Mouse (Mus musculus): ENCODE results near the gene Dynlt1b. TPM values are rescaled to one million over a fixed set of nuclear protein-coding genes. Genes with fewer than 3 reads are reported as not detected.
"Not testable (repeated sequence)": the region's sequence is repeated elsewhere in the genome, so short reads cannot be mapped to it uniquely, and the experiment has no call there.

Dynlt1b gene
- total and polyA plus RNA-seq, 3 experiments, result 34.2 to 113 (median 42.1) TPM

DNA sequence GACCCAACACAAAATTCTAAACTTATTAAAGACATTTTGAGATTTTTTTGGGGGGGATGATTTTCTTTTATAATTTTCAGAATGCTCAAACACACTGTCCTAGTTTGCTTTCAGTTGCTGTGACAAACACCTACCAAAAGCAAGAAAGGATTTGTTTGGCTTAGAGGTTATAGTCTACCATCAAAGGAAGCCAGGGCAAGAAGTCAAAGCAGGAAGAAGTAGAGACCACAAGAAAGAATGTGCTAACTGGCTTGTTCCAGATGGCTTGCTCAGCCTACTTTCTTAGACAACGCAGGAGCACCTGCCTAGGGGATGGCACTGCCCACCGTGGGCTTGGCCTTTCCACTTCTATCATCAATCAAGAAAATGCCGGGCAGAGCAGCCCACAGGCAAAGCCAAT, 31.8 kb upstream of the Dynlt1b start:
- H3K79me2 ChIP-seq (replicated peaks; ENCODE audit: control insufficient read depth, insufficient read depth, low read length); intact Hi-C loops (cut with DNase I); H3K4me3 ChIP-seq; H3K27me3 ChIP-seq (ENCODE audit: control insufficient read depth, insufficient read depth, low read length); H3K4me1 ChIP-seq (ENCODE audit: control insufficient read depth, insufficient read depth, low read length); H3K9ac ChIP-seq (ENCODE audit: low read depth, low read length); H3K27ac ChIP-seq; DNase-seq; H3K36me3 ChIP-seq (ENCODE audit: control insufficient read depth, insufficient read depth, low read length): not testable (repeated sequence)
- WGBS, result 83% methylated on average over 2 of the region's 3 CpGs

DNA sequence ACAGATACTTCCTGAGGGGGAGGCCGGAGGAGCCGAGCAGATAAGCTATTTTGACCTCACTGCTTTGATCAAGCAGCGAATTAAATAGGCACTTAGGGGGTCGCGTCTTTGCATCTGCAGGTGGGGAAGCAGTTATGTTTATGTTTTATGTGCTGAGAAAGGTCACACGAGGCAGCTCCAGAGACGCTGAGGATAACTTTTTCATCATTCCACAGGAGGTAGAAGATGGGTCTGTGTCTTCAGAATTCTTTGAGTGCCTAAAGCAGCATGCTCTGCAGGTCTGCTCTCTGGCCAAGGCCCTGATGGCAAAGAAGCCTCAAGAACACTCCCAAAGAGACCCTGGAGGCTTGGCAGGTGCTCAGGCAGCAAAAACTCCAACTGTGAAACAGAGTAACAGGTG, 31.1 kb upstream of the Dynlt1b start:
- H3K4me1 ChIP-seq (ENCODE audit: control insufficient read depth, insufficient read depth, low read length); intact Hi-C loops (cut with DNase I): not testable (repeated sequence)
- 21% methylated on average over 7 of the region's 7 CpGs for WGBS

GRCm38 (mm10) chr17:6399281-6400096, 30.4 kb upstream of the Dynlt1b start:
- intact Hi-C loops (cut with DNase I), result not testable (repeated sequence)
- peak in 1 of 2 experiments; percentile 38 for DNase-seq

More for the DNA sequence above, 31.1 kb upstream of the Dynlt1b start:
- not testable (repeated sequence) for H3K4me3 ChIP-seq; H3K27ac ChIP-seq; H3K79me2 ChIP-seq (replicated peaks; ENCODE audit: control insufficient read depth, insufficient read depth, low read length); H3K27me3 ChIP-seq (ENCODE audit: control insufficient read depth, insufficient read depth, low read length); H3K36me3 ChIP-seq (ENCODE audit: control insufficient read depth, insufficient read depth, low read length); H3K9ac ChIP-seq (ENCODE audit: low read depth, low read length)
- DNase-seq, result peak in 1 of 2 experiments; percentile 23

DNA sequence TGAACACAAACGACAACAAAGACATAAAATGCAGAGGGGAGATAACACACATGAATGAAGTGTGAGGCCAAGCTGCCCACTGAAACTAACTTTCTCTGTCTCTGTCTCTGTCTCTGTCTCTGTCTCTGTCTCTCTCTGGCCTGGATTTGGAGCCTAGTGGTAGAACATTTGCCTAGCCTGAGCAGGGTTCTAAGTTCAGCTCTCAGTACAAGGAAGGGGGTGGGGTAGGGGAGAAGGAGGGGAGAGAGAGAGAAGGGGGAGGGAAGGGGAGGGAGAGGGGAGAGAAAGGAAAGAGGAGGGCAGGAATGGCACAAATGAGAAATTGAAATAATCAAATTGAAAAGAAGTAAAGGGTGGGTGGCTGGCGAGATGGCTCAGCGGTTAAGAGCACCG, 29.8 kb upstream of the Dynlt1b start:
- H3K4me3 ChIP-seq; H3K9ac ChIP-seq (ENCODE audit: low read depth, low read length); H3K36me3 ChIP-seq (ENCODE audit: control insufficient read depth, insufficient read depth, low read length); H3K4me1 ChIP-seq (ENCODE audit: control insufficient read depth, insufficient read depth, low read length); DNase-seq; H3K27ac ChIP-seq; H3K79me2 ChIP-seq (replicated peaks; ENCODE audit: control insufficient read depth, insufficient read depth, low read length); intact Hi-C loops (cut with DNase I); H3K27me3 ChIP-seq (ENCODE audit: control insufficient read depth, insufficient read depth, low read length): not testable (repeated sequence)
- 73% methylated on average over 4 of the region's 4 CpGs for WGBS

More at GRCm38 (mm10) chr17:6399281-6400096, 30.4 kb upstream of the Dynlt1b start:
- H3K4me1 ChIP-seq (ENCODE audit: control insufficient read depth, insufficient read depth, low read length); H3K79me2 ChIP-seq (replicated peaks; ENCODE audit: control insufficient read depth, insufficient read depth, low read length); H3K36me3 ChIP-seq (ENCODE audit: control insufficient read depth, insufficient read depth, low read length); H3K9ac ChIP-seq (ENCODE audit: low read depth, low read length); H3K27me3 ChIP-seq (ENCODE audit: control insufficient read depth, insufficient read depth, low read length); H3K4me3 ChIP-seq; H3K27ac ChIP-seq: not testable (repeated sequence)
- WGBS, result 19% methylated on average over 8 of the region's 13 CpGs

- H3K79me2 ChIP-seq (replicated peaks; ENCODE audit: control insufficient read depth, insufficient read depth, low read length); H3K9ac ChIP-seq (ENCODE audit: low read depth, low read length); H3K27me3 ChIP-seq (ENCODE audit: control insufficient read depth, insufficient read depth, low read length); H3K4me1 ChIP-seq (ENCODE audit: control insufficient read depth, insufficient read depth, low read length); H3K4me3 ChIP-seq; H3K27ac ChIP-seq; intact Hi-C loops (cut with DNase I); DNase-seq; H3K36me3 ChIP-seq (ENCODE audit: control insufficient read depth, insufficient read depth, low read length): not testable (repeated sequence)
- WGBS, result 52% methylated on average over 1 of the region's 1 CpGs
Observed at GRCm38 (mm10) chr17:6404493-6404892, 25.4 kb upstream of the Dynlt1b start.

GRCm38 (mm10) chr17:6406972-6407371, 22.9 kb upstream of the Dynlt1b start:
- H3K36me3 ChIP-seq (ENCODE audit: control insufficient read depth, insufficient read depth, low read length); H3K9ac ChIP-seq (ENCODE audit: low read depth, low read length); H3K79me2 ChIP-seq (replicated peaks; ENCODE audit: control insufficient read depth, insufficient read depth, low read length); H3K27me3 ChIP-seq (ENCODE audit: control insufficient read depth, insufficient read depth, low read length); H3K4me3 ChIP-seq; intact Hi-C loops (cut with DNase I); H3K4me1 ChIP-seq (ENCODE audit: control insufficient read depth, insufficient read depth, low read length); DNase-seq; H3K27ac ChIP-seq: not testable (repeated sequence)
- 69% methylated on average over 1 of the region's 2 CpGs for WGBS

- intact Hi-C loops (cut with DNase I); H3K4me1 ChIP-seq (ENCODE audit: control insufficient read depth, insufficient read depth, low read length); H3K36me3 ChIP-seq (ENCODE audit: control insufficient read depth, insufficient read depth, low read length); H3K4me3 ChIP-seq; H3K79me2 ChIP-seq (replicated peaks; ENCODE audit: control insufficient read depth, insufficient read depth, low read length); DNase-seq; H3K9ac ChIP-seq (ENCODE audit: low read depth, low read length); H3K27ac ChIP-seq; H3K27me3 ChIP-seq (ENCODE audit: control insufficient read depth, insufficient read depth, low read length): not testable (repeated sequence)
- WGBS, result 56% methylated on average over 6 of the region's 6 CpGs
Observed at GRCm38 (mm10) chr17:6410713-6411213, 19.1 kb upstream of the Dynlt1b start.

- H3K27ac ChIP-seq; H3K4me1 ChIP-seq (ENCODE audit: control insufficient read depth, insufficient read depth, low read length); intact Hi-C loops (cut with DNase I); H3K9ac ChIP-seq (ENCODE audit: low read depth, low read length); H3K4me3 ChIP-seq; DNase-seq; H3K79me2 ChIP-seq (replicated peaks; ENCODE audit: control insufficient read depth, insufficient read depth, low read length); H3K36me3 ChIP-seq (ENCODE audit: control insufficient read depth, insufficient read depth, low read length); H3K27me3 ChIP-seq (ENCODE audit: control insufficient read depth, insufficient read depth, low read length): not testable (repeated sequence)
- 27% methylated on average over 5 of the region's 7 CpGs for WGBS
Observed at GRCm38 (mm10) chr17:6417118-6417517, 12.8 kb upstream of the Dynlt1b start.

GRCm38 (mm10) chr17:6420557-6420956, 9.4 kb upstream of the Dynlt1b start:
- H3K27me3 ChIP-seq (ENCODE audit: control insufficient read depth, insufficient read depth, low read length); H3K27ac ChIP-seq; intact Hi-C loops (cut with DNase I); H3K79me2 ChIP-seq (replicated peaks; ENCODE audit: control insufficient read depth, insufficient read depth, low read length); DNase-seq; H3K4me1 ChIP-seq (ENCODE audit: control insufficient read depth, insufficient read depth, low read length); H3K4me3 ChIP-seq; H3K36me3 ChIP-seq (ENCODE audit: control insufficient read depth, insufficient read depth, low read length); H3K9ac ChIP-seq (ENCODE audit: low read depth, low read length): not testable (repeated sequence)
- WGBS, result 84% methylated on average over 2 of the region's 2 CpGs
